Mouse (Mus musculus) kidney, embryonic 16.5 days (tissue): ENCODE measurements at regions not wholly inside any gene's neighbourhood (a gene's known extent, or its start where the extent isn't known, plus 50 kb on each side); places are given as distances from the start of the nearest gene placed in this dataset.

Experiments used
- ATAC-seq: fragments of 200-750 bp; cut with Nextera tagmentation; 2 replicates; pipeline ENCODE4 v1.8.0; 2017; ENCODE audit warnings: moderate TSS enrichment; ENCODE audit not compliant: low FRiP score, low TSS enrichment
- H3K27ac ChIP-seq: fragments of 300-500 bp; sonication (generic); 2 replicates; pipeline ENCODE4 v1.5.1; 2014; ENCODE audit warnings: low read length
- H3K27me3 ChIP-seq: fragments of 300-500 bp; sonication (generic); 2 replicates; pipeline ENCODE4 v1.6.1; 2014; ENCODE audit warnings: low read length, control low read depth, mixed read lengths; ENCODE audit not compliant: insufficient read depth
- H3K36me3 ChIP-seq: fragments of 300-500 bp; sonication (generic); 2 replicates; pipeline ENCODE4 v1.6.1; 2014; ENCODE audit warnings: low read length, control low read depth, mixed read lengths; ENCODE audit not compliant: insufficient read depth
- H3K4me1 ChIP-seq: fragments of 300-500 bp; sonication (generic); 2 replicates; pipeline ENCODE4 v1.6.1; 2014; ENCODE audit warnings: low read length, control low read depth, mixed read lengths; ENCODE audit not compliant: insufficient read depth
- H3K4me2 ChIP-seq: fragments of 300-500 bp; sonication (generic); replicated peaks from 2 replicates; pipeline ENCODE4 v1.6.1; 2014; ENCODE audit warnings: low read depth, low read length
- H3K4me3 ChIP-seq: fragments of 300-500 bp; sonication (generic); 2 replicates; pipeline ENCODE4 v1.5.1; 2014; ENCODE audit warnings: mild to moderate bottlenecking, low read length
- H3K9ac ChIP-seq: fragments of 300-500 bp; sonication (generic); replicated peaks from 2 replicates; pipeline ENCODE4 v1.6.1; 2014; ENCODE audit warnings: low read length
- H3K9me3 ChIP-seq: fragments of 300-500 bp; sonication (generic); 2 replicates; pipeline ENCODE4 v1.6.1; 2016; ENCODE audit warnings: low read length, control low read depth
- WGBS: fragments of 180-500 bp; shearing (Covaris S2); extraction: QIAGEN DNeasy Blood & Tissue Kit; methylation state at CpG from one replicate; pipeline ENCODE4 v1.1.7; 2014; 5-methylcytosine and 5-hydroxymethylcytosine counted together

DNA sequence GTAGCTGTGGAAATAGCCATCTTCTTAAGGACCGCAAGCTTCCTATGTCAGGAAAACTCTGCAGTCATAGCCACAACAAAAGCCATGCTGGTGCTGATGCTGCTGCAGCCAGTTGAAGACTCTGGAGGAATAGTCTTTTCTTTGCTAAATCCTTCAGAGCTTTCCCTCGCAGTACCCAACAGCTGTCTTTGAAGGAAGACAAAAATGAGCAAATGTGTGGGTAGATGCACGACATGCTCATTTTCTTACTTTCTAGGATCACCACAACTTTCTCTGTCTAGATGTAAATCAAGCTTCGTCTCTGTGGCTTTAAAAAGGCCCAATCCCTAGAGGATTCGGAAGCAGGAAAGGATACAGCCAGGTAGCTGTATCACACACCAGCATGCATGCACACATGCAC is 222.6 kb upstream of the Apob start:
- Histone ChIP-seq H3K9me3 (no peaks in the 10 kb centered on the region), H3K27me3 (no peaks in the 10 kb centered on the region), H3K4me2 (no peak overlapping the region), H3K9ac (no peak overlapping the region), H3K36me3 (no peaks in the 10 kb centered on the region), H3K27ac (no peak overlapping the region), H3K4me3 (no peak overlapping the region), H3K4me1 (no peaks in the 10 kb centered on the region)
- no peak for ATAC-seq
- WGBS = 82% methylated on average over 5 of the region's 5 CpGs

DNA sequence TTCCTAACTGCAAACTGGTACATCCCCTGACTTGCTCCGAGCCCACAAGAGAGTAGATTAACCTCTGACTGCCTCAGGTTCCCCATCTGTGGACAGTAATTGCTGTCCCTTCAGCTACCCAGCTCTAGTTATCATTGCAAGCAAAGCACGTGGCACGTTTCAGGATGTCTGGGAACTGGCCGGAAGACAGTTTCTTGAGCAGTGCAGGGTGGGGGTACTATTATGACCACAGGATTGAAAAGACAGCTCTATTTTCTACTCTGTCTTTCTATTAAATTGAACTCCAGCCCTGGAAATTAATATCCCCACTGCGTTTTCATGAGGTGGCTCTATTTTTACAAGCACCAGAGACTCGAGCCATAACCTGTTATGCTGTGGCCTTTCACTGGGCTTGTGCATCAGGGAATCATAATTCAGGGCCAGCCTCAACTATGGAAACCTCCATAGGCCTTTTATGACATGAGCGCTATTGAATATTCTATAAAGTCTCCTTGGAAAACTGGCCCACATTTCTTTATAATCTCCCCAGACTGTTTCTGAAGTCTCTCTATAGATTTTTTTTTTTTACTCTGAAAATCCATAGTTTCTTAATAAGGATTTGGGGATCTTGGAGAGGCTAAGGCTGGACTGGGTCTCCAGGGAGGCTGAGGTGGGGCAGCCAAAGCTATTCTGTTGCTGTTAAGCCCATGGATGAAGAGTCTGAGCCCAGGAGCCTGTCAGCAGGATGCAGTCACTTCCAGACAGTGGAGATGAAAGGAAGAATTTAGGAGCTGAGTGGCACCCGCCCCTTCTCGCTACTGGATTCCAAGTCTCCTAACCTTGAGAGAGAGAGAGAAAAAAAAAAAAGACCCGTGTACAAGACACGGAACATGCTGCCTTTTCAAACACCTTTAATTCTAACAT is 212.4 kb upstream of the Apob start:
- no peaks in the 10 kb centered on the region for H3K9me3 ChIP-seq
- no peak overlapping the region for H3K4me2 ChIP-seq
- H3K27ac ChIP-seq = no peak overlapping the region
- H3K9ac ChIP-seq = no peak overlapping the region
- no peaks in the 10 kb centered on the region for H3K36me3 ChIP-seq
- H3K4me1 ChIP-seq = no peaks in the 10 kb centered on the region
- no peaks in the 10 kb centered on the region for H3K27me3 ChIP-seq
- H3K4me3 ChIP-seq = no peak overlapping the region
- no peak for ATAC-seq
- WGBS = 73% methylated on average over 11 of the region's 11 CpGs

DNA sequence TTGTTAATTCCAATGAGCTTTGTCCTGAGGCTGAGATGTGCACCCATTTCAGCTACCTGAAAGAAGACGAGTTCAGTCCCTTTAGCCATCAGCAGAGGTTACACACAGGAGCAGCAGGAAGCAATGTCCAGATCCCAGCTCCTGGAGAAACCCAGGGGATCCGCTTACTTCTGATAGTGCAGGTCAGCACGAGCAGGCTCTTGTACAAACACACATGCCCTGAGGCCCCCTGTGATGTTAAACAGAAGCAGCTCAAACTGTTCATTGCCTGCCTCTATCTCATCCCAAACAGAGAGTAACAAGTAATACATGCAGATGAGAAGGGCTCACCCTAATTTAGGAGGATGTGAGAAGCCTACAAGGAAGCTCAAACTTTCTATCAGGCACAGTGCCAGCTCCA is 203.3 kb upstream of the Apob start:
- no peaks in the 10 kb centered on the region for H3K9me3 ChIP-seq
- H3K4me1 ChIP-seq = no peaks in the 10 kb centered on the region
- ATAC-seq = no peak
- WGBS = 46% methylated on average over 3 of the region's 3 CpGs
- H3K27ac ChIP-seq = no peak overlapping the region
- no peaks in the 10 kb centered on the region for H3K36me3 ChIP-seq
- no peak overlapping the region for H3K4me2 ChIP-seq
- H3K27me3 ChIP-seq = no peaks in the 10 kb centered on the region
- no peak overlapping the region for H3K9ac ChIP-seq
- H3K4me3 ChIP-seq = no peak overlapping the region

DNA sequence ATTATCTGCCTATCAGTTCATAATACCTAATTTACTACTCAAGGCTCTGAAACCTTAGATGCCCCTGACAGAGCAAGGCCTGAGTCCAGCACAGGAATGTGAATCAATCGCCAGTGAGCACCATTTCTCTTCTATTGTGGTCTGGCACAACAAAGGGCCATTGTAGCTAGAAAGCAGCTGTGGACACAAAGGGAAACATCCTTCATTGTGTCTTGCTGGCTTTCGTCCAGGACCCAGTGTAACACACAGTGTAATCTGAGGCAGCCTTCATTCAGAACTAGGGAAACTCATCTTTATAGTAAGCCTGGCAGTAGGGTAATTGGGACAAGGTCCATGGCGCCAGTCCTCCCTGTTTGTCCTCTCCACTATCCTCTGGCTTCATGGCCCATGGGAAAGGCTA is 201.1 kb upstream of the Apob start:
- H3K4me1 ChIP-seq = no peaks in the 10 kb centered on the region
- H3K27me3 ChIP-seq = no peaks in the 10 kb centered on the region
- no peak overlapping the region for H3K27ac ChIP-seq
- H3K4me2 ChIP-seq = no peak overlapping the region
- no peak overlapping the region for H3K9ac ChIP-seq
- ATAC-seq = no peak
- no peak overlapping the region for H3K4me3 ChIP-seq
- no peaks in the 10 kb centered on the region for H3K9me3 ChIP-seq
- no peaks in the 10 kb centered on the region for H3K36me3 ChIP-seq
- WGBS = 72% methylated on average over 3 of the region's 3 CpGs

DNA sequence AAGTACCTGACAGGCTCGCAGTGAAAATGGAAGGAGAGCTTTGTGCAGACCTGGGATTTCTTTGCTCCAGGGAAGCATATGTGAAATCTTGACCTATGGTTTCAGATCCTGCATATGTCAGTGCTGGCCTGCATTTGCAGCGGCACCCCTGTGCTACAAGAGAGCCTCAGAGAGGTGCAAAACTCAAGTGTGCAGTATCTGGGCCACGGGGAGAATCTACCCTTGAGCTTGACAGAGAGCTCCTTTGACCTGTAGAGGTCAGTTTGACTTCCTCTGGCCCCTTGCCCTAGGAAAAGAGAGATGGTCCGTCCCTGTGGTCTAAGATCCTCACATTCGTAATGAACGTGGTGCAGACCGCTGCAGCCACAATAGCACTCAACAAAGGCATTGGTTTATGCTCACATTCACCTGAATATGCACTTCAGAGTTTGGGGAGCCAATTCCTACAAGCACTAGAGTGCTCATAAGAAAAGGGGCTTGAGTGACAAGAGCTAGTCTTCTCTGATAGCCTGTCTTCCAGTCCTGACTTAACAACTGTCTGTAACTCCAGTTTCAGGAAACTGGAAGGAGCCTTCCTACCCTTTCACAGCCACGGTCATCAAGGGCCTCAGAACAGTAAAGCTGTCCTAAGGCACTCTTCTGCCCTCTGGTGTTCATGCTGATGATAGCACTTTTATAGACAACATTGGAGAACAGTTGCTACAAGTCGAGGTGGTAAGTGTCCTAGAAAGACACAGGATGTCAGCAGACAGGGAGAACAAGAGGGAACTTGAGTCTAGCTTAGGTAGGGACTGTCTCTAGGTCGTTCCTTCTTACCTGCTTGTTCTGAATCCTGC is 200.0 kb upstream of the Apob start:
- H3K4me1 ChIP-seq = no peaks in the 10 kb centered on the region
- 49% methylated on average over 10 of the region's 10 CpGs for WGBS
- H3K27ac ChIP-seq = no peak overlapping the region
- peak; percentile 65; the same call in 1 of the 2 replicates for ATAC-seq
- no peaks in the 10 kb centered on the region for H3K36me3 ChIP-seq
- H3K4me2 ChIP-seq = no peak overlapping the region
- H3K9me3 ChIP-seq = no peaks in the 10 kb centered on the region
- no peak overlapping the region for H3K4me3 ChIP-seq
- no peaks in the 10 kb centered on the region for H3K27me3 ChIP-seq
- H3K9ac ChIP-seq = no peak overlapping the region

DNA sequence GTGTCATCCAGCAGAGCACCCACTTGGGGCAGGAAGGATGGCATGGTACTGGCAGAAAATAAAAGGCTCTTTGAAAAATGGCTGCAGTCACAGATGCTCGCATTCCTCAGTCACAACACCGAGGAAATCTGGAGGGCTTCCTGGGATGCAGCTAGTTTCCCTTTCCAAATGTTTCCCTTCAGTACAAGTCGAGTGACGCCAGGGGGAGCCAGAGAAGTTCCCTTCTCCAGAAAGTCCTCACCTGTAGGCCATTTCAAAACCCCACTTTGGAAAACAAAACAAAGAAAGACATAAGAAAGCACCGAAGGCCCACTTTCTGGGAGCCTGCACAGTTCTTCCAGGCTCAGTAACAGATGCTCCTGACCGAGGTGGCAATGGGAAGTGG is 199.4 kb upstream of the Apob start:
- no peak for ATAC-seq
- no peak overlapping the region for H3K4me3 ChIP-seq
- H3K9me3 ChIP-seq = no peaks in the 10 kb centered on the region
- no peaks in the 10 kb centered on the region for H3K27me3 ChIP-seq
- H3K27ac ChIP-seq = no peak overlapping the region
- 61% methylated on average over 6 of the region's 6 CpGs for WGBS
- H3K4me1 ChIP-seq = no peaks in the 10 kb centered on the region
- no peak overlapping the region for H3K4me2 ChIP-seq
- no peaks in the 10 kb centered on the region for H3K36me3 ChIP-seq
- H3K9ac ChIP-seq = no peak overlapping the region

DNA sequence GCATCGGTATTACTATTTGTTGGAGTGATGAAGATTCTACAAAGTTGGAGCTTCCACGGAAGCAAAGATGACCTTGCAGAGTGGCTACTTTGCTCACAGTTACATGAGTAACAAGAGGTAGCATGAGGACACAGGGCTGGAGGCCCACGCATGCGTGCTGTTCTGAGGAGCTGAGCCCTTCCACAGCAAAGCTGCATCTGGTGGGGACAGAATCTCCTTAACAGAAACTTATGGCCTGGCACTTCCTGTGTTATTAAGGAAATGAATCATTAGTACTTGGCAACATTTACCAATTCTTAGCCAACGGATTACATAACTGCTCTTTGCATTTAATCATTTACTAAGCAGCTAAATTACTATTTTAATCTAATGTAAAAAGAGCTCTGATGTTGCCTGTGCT is 160.8 kb upstream of the Apob start:
- Histone ChIP-seq H3K4me3 (no peak overlapping the region), H3K27ac (no peak overlapping the region), H3K9me3 (no peaks in the 10 kb centered on the region), H3K36me3 (no peaks in the 10 kb centered on the region), H3K4me2 (no peak overlapping the region), H3K27me3 (no peaks in the 10 kb centered on the region), H3K9ac (no peak overlapping the region), H3K4me1 (peaks cover 3% of the 10 kb centered on the region; the same call in 1 of the 2 replicates)
- WGBS = 75% methylated on average over 5 of the region's 5 CpGs
- ATAC-seq = no peak

DNA sequence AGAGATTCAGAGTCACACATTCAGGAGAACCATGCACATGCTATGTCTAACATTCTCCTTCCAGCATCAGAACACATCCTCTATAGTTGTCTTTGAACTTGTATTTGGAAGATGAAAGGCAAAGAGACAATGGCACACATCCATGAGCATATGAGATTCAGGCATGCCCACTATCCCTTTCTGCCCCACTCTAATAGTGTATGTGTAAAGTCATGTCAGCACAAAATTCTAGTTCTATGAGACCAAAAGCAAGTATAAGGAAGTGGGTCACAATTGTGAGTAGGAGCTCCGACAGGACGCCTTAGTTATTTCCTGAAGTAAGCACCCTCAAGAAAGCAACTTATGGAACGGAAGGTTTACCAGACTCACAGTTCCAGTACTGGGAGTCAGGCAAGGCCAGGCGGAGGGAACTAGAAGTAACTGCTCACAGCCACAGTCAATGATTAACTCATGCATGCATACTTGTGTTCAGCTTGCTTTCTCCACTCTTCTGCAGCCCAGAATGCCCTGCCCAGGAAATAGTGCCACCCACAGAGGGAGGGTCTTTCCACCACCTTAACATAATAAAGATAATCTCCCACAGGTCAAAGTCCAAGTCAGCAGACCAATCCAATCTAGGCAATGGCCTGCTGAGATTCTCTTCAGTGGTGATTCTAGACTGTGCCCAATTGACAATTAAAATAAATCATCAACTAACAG is 157.3 kb upstream of the Apob start:
- WGBS = 64% methylated on average over 4 of the region's 4 CpGs

DNA sequence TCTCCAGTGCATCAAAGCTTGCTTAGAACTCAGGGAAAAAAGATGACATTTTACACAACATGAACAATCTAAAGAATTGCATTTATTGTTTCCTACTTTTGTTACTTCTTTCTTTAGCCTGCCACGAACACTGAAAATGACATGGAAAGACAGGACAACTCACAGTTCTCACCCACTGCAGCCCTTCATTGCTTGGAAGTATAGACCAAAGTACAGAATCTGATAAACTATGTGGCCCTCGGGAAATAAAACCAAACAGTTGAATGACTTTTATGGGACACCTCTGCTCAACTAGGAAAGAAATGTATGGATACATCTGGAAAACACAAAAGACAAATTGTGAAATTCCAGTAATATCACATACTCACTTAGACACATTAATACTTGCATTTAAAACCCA is 156.7 kb upstream of the Apob start:
- 76% methylated on average over 2 of the region's 2 CpGs for WGBS
- no peak for ATAC-seq
- H3K27me3 ChIP-seq = no peaks in the 10 kb centered on the region
- no peak overlapping the region for H3K9ac ChIP-seq
- peaks cover 3% of the 10 kb centered on the region; the same call in 1 of the 2 replicates for H3K4me1 ChIP-seq
- H3K36me3 ChIP-seq = no peaks in the 10 kb centered on the region
- H3K4me3 ChIP-seq = no peak overlapping the region
- no peak overlapping the region for H3K4me2 ChIP-seq
- H3K9me3 ChIP-seq = peaks cover 6% of the 10 kb centered on the region
- no peak overlapping the region for H3K27ac ChIP-seq

More for the DNA sequence above, 157.3 kb upstream of the Apob start:
- Histone ChIP-seq H3K36me3 (no peaks in the 10 kb centered on the region), H3K4me3 (no peak overlapping the region), H3K9me3 (0 out of 2 replicates have a peak, but pooled peaks cover 2% of the 10 kb centered on the region), H3K27ac (peak overlapping the region; percentile 65), H3K9ac (no peak overlapping the region), H3K27me3 (no peaks in the 10 kb centered on the region), H3K4me1 (peaks cover 3% of the 10 kb centered on the region; the same call in 1 of the 2 replicates), H3K4me2 (no peak overlapping the region)
- ATAC-seq = peak; percentile 98
